Mouse (Mus musculus): ENCODE measurements around the gene Hivep3. TPM values are rescaled to one million over a fixed set of nuclear protein-coding genes. Genes with fewer than 3 reads are reported as not detected.

Hivep3 gene
- total RNA-seq (2022) = 10 to 100 TPM in 3 of 4 experiments, 1 to 10 TPM in 1; 8.1 to 28.5 (median 18.5) TPM

DNA sequence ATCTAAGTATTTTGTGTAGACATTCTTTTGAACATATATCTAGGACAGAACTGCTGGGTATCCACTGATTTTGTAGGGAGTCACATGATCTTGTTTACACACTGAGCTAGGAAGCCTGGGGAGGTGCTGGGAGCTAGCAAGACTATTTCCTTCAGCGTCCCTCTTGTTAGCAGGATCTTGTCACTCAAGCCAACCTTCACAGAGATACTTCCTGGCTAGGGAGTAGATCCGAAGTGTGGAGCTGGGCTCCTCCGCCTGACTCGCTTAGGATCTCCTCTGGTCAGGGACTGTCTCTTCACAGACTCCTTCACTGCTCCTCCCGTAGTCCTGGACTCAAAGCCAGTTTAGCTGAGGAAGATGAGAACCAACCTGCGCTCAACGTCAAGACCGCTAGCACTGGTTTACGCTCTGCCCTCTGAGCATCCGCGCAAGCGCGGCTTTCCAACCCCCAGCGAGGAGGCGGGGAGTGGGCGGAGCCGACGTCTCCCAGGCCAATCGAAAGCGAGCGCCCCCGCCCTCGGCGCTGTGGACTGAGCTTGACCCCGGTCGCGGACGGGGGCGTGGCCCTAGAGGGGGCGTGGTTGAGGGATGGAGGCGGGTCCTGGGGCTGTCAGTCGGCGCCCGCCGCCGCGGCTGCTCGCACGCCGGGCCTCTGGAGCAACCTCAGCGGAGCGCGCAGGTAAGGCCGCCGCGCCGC lies at the start of gene Hivep3:
TSS of gene Hivep3 (plus strand) at position 601 of the 697 bp plus-strand sequence.
- DNase-seq = peak; percentile 99

DNA sequence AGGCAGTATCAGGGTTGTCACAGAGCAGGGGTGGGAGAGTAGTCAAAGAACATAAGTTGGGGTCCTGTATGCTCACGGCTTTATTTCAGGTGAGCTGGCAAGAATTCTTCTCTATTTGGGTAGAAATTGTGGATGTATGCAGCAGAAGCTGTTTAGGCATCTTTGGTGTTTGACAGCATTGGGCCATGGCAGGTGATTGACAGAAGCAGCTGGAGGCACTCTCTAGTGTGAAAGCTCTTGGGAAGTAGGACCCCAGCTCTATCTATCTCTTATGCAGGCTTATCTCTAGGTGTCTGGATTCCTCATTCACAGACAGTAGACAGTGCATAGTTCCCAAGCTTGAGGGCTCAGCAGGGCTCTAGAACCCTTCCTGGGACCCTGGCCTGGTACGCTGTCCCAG lies 47.8 kb upstream of the Hivep3 start:
- no peak for DNase-seq

DNA sequence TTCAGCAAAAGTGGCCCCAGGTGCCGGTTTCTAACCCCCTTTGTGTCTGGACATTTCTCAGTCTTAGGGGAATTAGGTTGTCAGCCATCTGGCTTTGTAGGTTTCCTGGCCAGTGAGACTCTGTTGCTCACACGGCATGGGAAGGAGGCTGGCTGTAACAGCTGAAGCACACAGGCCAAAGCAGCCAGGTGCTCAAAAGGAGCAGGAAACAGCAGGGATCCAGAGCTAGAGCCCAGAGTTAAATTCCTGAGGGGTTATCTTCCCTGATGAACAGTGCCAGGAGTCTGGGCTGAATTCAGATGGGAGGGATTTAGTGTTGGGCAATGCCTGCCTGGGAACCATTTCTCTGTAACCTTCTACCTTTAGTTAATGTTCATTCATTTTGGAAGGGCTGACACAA lies 35.2 kb upstream of the Hivep3 start:
- no peak for DNase-seq

DNA sequence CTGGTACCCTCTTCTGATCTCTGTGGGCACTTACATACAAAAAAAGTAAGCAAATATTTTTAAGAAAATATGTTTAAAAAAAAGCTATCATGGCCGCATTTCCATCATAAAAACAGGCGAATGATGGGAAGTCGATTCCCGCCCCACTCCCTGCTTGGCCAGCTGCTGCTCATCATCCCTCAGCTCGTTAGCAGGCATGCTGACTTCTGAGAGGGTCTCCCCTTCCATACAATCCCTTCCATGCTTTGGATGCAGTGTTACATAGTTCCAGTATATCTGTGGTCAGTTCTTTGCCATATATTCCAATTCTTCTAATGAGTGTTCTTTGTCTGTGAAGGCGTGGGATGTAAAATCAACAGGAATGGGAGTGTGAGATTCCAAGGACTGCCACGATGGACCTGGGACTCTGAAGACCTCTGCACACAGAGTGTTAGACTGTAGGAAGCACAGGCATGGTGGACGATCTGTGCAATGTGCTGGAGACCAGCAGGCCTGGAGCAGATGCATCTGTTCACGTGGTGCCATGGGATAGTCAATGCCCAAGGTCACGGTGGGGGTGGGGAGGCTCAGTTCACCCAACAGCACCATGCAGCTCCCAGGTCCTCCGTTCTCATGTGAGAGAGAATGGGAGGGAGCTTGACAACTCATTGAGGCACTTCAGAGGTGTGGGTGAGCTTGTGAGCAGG lies 32.2 kb upstream of the Hivep3 start:
- DNase-seq = no peak

DNA sequence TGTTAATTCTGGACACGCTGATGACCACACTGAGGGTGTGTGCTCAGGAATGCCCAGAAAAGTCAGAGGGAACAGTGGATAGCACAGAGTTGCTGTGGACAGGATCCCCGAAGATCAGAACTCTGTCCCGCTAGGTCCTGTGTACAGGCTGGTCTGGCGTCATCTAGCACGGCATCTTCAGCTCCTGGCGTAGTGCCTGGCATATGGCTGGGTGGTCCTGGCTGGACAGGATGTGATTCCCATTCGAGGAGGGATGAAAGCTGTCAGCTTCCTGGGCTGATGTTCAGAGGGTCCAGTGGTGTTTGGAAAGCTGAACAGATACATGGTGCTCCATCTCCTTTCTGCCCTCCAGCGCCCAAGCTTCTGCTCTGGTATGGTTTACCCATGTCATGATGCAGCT lies 29.6 kb upstream of the Hivep3 start:
- no peak for DNase-seq

DNA sequence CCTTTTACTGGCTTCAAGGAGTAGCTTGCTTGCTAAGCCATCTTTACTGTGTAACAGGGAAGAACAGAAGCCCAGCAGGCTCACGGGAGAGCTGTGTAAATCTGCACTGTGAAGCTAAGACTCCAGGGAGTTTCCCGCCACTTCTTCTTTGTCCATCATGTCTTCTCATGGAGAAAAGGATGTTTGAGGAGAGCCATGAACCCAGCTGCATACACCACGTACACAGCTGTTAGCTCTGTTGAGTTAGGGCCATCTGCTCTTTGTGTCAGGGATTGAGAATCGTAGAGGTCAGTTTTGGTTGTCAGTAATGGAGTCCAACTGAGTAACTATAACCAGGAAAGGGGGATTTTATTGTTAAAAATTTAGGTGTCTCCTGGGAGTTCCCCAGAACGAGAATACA lies 26.3 kb upstream of the Hivep3 start:
- no peak for DNase-seq

DNA sequence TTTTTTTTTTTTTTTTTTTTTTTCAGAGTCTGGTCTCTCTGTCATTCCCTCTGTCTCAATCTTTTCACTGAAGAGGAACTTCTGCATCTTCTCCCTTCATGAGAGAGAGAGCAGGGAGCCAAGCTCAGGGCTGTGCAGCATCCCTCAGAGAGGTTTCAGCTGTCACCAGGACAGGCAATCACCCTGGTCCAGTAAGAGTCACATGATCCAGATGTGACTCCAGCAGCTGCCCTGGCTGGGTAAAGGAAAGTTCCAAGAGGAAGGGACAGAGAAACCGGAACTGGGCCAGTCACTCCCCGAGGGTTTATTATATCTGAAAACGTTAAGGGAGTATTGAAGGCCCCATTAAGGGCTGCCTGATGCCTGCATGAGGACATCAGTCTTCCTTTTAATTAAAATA lies 25.8 kb upstream of the Hivep3 start:
- DNase-seq = no peak

DNA sequence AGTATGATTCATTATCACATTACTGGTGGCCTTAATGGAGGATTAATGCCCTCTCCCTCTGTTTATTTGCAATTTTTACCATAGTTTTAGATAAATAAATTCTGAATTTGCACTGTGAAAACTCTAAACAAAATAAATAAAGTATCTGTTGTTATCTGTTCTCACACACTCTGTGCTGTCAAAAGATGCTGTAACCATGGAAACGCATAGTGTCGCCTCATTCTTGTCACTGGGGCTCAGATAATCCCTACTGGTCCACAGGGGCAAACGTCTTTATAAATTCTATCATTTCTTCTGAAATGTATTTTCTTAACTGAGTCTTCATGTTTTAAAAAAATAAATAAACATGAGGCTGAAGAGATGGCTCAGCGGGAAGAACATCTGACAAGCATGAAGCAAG lies 23.4 kb upstream of the Hivep3 start:
- no peak for DNase-seq

DNA sequence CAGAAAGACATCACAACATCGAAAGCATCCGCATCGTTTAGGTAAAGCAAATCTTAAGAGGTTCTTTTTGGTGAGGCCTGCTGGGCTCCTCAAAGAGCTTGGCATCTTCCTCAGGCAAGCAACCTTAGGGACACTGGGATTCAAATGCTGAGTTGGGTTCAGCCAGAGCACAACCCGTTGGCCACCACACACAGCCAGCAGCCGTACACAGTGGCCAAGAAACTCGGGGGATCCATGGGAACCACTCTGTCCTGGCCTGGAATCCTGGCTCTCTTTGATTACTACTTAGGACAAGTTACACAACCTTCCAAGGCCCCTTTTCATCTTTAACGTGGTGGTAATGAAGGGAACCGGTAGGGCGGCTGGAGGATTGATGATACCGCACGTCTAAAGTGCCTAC lies 16.1 kb upstream of the Hivep3 start:
- DNase-seq = no peak

DNA sequence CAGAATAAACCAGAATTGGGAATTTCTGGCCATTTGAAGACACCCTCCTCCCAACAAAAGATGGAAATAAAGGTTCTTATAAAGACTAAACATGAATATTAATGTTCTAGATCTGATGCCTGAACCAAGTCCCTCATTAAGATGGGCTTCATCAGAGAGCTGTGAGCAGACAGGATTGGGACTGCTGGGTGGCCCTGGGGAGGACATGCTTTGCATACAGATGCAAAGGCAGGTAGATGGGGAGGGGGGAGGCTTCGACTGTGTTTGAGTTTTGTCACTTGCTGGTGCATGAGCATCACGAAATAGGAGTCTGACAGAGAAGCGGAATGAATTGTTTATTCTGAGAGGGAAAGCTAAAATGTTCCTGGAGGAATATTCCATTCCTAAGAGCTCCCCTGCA lies 12.1 kb upstream of the Hivep3 start:
- DNase-seq = no peak

DNA sequence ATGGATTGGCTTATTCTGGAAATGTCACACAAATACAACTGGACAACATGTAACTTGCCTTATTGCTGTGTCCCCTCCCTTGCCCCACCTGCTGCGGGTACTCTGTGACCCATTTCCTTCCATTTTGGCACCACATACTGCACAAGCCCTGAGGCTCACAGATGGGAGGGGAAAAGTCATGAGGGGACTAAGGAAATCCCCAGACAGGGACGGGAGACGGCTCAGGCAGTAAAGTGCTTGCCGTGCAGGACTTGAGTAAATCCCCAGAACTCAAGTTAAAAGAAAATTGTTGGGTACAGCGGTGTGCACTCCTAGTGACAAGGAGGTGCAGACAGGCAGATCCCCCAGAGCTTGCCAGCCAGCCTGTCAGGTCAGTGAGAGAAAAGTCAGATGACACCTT lies 7.5 kb upstream of the Hivep3 start:
- DNase-seq = no peak

DNA sequence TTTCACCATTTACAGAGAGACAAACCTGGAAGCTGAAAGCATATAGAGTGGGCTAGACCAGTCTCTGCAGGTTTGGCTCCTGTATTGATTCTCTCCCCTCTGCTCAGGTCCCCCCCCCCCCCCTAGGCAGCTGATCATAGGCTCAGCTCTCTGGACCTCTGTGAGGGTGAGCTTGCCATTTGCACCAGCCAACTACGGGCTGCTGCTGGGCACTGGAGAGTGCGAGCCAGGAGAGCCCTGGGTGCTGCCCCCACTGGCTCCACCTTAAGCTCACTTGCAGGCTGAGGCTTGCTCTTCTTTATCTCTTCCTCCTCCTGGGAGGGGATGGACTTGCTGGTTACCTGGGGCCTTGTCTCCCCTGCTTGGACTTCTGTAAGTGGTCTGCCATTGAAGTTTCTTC lies 5.7 kb upstream of the Hivep3 start:
- DNase-seq = no peak

DNA sequence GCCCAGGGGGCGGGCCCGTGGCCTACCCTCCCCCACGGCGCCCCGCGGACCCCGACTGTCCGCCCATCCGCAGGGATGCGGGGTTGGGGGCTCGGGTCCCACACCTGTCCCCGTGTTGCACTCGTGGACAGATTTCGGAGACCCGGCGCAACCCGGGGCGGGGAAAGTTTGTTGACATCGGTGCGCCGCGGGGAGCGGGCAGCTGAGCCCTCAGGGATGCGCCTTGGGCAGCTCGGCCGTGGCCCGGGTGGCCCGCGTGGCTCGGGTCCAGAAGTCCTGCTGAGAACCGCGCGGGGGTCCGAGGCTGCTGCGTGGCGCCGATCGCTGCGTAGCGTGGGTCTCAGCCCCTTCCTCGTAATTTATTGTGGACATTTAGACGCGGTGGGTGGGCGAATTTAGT lies 358 bp downstream of the Hivep3 start:
- no peak for DNase-seq

DNA sequence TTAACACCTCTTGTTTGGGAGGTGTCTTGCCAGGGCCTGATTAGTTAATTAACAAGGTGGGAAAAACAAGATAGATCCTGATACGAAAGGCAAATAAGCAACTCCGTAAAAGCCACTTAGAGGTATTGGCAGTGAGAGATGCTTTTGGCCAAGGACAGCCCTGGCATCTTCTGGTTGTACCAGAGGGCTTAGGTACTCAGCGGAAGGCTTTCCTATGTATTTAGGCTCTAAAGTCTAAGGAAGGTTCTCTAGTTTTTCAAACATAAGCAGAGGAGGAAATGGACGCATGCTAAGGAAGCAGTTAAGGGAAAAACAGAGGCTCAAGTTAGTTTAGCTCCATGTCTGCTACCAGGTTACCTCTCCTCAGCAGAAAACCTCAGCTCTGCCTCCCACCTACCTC lies 768 bp downstream of the Hivep3 start:
- DNase-seq = no peak

DNA sequence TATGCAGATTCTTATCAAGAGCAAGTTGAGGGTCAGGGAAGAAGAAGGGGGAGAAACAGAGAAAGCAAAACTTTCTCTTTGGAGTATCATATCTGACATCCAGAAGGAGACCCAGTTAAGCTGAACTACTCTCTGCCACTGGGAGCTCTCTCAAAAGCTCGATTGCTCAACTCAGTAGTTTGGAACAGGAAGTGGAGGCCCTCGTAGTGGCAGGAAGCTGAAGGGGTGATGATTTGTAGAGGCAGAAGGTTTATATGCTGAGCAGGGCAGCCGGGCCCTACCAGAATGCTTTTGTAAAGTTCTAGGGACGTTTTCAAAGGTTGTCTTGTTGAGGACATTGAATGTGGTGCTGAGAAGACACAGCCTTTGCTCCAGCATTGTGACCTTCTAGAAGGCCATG lies 5.1 kb downstream of the Hivep3 start:
- DNase-seq = no peak

DNA sequence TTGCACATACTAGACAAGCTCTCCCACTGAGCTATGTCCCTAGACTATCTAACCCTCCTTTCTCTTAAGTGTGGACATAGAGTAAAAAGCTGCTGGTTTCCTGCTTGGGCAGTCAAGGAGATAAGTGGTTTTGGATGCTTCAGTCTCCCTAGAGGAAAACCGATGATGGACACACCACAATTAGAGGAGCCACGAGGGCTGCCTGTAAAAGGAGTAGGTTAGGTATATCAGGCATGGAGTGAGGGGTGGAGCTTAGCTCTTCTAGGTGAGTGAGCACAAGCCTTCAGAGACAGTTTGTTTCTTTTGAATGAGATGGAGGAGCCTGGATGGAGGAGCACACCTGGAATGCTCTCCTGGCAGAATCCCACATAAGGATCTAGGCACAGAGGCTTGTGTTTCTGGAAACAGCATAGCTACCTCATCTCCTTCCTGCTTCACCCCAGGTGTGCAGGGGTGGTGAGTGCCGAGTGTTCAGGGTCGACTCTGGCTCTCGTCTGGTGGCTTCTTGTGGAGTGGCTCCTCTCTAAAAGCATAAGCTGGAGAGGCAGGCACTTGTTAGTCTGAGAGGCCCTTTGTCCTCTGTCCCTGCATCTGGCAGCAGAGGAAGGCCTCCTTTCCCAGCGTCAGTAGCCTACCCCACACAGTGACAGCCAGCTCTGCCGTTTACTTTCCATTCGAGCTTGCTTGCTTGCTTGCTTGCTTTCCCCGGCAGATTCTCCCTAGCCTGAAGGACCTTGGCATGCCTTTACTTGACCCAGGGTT lies 5.9 kb downstream of the Hivep3 start:
- DNase-seq = no peak

DNA sequence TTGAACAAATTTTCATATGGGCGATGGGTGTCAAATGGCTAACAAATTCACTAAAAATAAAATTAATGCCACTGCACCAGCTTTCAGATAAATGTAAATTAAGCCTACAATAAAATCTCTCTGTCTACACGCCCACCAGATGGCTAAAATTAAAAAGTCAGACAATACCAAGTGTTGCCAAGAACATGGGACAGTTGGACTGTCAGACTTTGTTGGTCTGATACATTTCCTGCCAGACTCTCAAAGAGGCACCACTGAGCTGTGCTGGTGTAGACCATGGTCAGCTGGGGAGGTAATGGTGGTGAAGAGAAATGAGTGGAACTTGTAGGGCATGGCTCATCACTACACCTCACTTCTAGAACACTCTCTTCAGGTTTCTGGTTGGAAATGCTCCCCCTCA lies 14.8 kb downstream of the Hivep3 start:
- DNase-seq = no peak

DNA sequence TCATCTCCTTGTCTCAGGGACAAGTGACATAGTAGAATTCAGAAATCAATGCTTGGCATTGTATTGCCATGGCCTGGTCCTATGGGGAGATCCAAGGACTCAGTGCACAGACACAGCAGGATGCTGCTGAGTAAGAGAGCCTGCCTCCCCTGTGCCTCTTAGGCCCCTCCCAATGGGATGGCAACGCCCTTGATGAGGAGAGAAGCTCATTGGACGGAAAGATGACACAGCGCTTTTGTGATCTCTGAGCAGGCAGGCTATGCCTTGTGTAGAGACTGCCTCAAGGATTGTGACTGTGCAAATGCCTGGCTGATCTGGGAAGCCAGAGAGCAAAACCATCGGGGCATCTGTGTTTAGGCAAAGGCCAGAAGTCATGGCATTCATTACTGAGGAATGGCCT lies 16.6 kb downstream of the Hivep3 start:
- DNase-seq = no peak

DNA sequence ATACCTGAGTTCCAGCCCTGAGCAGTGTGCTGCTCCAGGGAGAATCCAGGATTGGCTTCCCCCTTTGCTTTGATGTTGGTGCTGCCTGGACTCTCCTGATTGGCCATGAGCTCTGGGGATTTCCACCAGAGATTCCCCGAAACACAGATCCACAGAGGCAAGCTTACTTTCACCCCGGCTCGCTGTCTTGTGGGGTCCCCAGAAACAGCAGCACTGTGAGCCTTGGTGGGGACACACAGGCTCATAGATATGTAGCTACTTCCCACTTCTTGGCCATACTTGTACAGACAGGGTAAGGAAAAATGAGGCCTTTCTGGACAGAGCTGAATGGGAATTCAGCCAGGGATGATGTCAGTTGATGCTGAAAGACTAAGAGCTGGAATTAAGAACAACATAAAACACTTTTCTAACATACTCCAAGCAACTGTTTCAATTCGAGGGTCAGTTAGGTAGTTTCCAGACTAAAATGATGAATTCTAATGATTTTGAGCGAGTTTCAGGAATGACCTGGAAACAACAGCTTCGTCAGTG lies 17.2 kb downstream of the Hivep3 start:
- DNase-seq = no peak

DNA sequence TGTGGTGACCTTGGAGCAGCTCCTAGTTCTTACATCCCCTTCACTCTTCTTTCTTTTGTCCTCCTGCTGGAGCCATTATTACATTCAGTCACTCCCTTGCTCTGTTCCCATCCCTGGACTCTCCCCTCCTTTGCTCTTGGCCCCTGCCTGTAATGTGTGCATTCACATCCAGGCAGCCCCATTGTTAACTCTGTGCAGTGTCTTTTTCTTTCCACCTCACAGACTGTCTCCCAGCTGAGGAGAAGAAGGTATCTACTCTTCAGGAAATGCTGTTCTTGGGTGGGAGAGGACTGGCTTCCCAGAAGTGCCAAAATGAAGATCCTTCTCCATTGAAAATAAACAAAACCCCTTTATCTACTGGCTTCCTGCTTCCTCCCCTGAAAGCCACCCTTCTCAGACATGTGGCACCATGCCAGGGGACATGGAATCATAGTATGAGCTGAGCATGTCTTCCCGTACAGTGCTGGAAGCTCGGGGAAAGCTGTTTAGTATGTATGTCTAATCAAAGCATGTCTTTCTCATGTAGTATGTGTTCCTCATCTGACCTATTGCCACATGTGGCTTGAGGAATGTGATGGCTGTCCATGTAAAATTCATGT lies 17.9 kb downstream of the Hivep3 start:
- DNase-seq = peak; percentile 18

DNA sequence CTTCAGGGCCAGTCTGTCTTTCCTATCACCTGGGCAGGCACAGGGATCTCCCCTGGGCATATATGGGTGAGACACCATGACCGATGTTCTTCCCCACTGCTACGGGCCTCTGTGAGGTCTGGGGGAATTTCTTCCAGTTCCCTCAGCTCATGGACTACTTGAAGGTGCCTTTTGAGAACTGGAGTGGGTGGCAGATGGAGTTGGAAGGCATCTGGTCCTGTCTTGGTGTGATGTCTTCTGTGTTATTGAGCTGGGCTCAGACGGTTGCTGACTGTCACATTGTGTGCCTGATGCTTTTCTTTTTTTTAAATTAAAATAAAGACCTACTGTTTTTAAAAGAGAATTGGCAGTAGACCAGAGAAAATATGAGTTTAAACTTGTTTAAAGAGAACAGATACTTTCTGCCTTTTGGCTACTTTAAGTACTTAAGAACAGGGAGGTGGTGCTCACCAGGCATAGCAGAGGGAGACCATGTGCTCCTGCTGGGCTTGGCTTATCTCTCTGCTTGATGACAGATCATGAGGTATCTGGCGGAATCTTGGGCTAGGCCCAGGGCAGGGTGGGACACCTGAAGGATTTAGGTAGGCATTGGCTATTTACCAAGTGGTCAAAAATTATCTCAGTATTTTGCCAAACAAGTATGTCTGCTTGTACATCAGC lies 26.1 kb downstream of the Hivep3 start:
- no peak for DNase-seq

DNA sequence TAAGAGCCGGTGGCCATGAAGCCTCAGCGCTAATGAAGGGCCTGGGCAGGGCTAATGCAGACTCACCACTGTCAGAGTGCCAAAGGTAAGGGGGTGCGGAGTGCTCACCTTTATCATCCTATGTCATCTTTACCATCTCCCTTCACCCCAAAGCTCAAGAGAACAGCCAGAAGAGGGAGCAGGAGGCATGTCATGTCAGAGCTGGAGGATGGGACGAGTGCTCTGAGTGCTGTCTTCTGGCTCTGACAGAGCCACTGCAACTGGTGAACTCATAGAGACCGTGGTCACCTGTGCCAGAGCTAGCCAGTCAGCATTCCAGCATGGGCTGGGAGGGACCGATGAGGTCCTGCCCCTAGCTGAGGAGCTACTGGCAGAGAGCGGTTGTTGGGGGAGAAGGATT lies 27.2 kb downstream of the Hivep3 start:
- no peak for DNase-seq

All from adrenal gland, adult 8-10 months (tissue).